Mouse (Mus musculus) neural tube, embryonic 13.5 days (tissue): ENCODE measurements around the gene Naga. TPM values are rescaled to one million over a fixed set of nuclear protein-coding genes. Genes with fewer than 3 reads are reported as not detected.
"Not testable (repeated sequence)": the region's sequence is repeated elsewhere in the genome, so short reads cannot be mapped to it uniquely, and the experiment has no call there.

Experiments
- ATAC-seq: fragments of 200-750 bp; cut with Nextera tagmentation; 2 replicates; pipeline ENCODE4 v1.8.0; 2017; ENCODE audit warnings: low read depth, mild to moderate bottlenecking, moderate TSS enrichment, moderate library complexity
- H3K27ac ChIP-seq: fragments of 300-500 bp; sonication (generic); replicated peaks from 2 replicates; pipeline ENCODE4 v1.5.1; 2015; ENCODE audit warnings: moderate library complexity, mild to moderate bottlenecking, inconsistent platforms
- H3K27me3 ChIP-seq: fragments of 300-500 bp; sonication (generic); 2 replicates; pipeline ENCODE4 v1.6.1; 2015; ENCODE audit warnings: mild to moderate bottlenecking, inconsistent platforms
- H3K36me3 ChIP-seq: fragments of 300-500 bp; sonication (generic); 2 replicates; pipeline ENCODE4 v1.6.1; 2015; ENCODE audit warnings: mild to moderate bottlenecking, inconsistent platforms
- H3K4me1 ChIP-seq: fragments of 300-500 bp; sonication (generic); replicated peaks from 2 replicates; pipeline ENCODE4 v1.6.1; 2015; ENCODE audit warnings: inconsistent platforms
- H3K4me2 ChIP-seq: fragments of 300-500 bp; sonication (generic); 2 replicates; pipeline ENCODE4 v1.6.1; 2015; ENCODE audit warnings: inconsistent platforms, mild to moderate bottlenecking, moderate library complexity
- H3K4me3 ChIP-seq: fragments of 300-500 bp; sonication (generic); 2 replicates; pipeline ENCODE4 v1.5.1; 2015; ENCODE audit warnings: mild to moderate bottlenecking, inconsistent platforms
- H3K9ac ChIP-seq: fragments of 300-500 bp; sonication (generic); 2 replicates; pipeline ENCODE4 v1.6.1; 2015; ENCODE audit warnings: moderate library complexity, mild to moderate bottlenecking, inconsistent platforms
- H3K9me3 ChIP-seq: fragments of 300-500 bp; sonication (generic); 2 replicates; pipeline ENCODE4 v1.6.1; 2016; ENCODE audit warnings: inconsistent platforms
- WGBS: fragments of 180-500 bp; shearing (Covaris S2); methylation state at CpG from one replicate; pipeline ENCODE4 v1.1.7; 2015; 5-methylcytosine and 5-hydroxymethylcytosine counted together
- polyA plus RNA-seq: library from polyadenylated mRNA; unstranded; fragments of >200 nt; fragmentation: Nextera tagmentation; extraction: Ambion mirVana; gene quantifications from 2 replicates; pipeline ENCODE4 v1.2.1, GENCODE M21; 2015

Naga gene
- polyA plus RNA-seq, 1 experiment from 2014 or later = 26.5 TPM

DNA sequence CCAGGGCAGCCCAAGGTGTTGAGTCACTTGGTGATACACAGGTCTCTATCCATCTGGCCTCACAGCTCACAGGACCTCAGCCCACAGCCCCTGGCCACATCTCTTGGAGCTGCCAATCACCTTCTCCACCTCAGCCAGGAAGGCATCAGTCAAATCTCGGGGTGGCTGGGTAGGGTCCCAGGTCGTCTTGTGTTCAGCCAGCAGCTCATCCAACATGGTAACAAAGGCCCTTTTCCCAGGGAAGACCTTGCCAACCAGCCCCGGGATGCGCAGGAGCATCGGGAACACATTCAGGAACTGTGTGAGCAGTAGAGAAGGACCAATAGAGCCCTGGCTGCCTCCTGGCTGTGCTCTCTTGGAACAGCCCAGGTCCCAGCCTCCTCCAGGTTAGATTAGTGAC, 34.3 kb upstream of the Naga start:
- WGBS = 89% methylated on average over 5 of the region's 5 CpGs
- H3K36me3 ChIP-seq = no peaks in the 10 kb centered on the region

DNA sequence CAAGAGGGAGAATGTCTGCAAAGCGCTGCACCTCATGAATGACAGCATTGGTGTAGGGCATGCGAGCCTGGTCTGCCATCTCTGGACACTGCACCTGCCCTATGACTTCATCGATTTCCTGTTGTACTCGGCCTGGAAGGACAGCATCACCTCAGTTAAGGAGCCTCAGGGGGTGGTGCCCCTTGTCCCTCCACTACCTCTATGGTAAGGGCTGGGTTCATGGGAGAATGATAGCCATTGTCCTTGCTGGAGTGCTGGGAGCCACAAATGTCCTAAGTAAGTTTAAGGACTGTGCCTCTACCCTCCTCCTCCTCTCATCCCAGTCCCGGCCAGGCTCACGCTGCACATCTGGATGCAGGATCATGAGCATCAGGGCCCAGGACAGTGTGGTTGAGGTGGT, 33.7 kb upstream of the Naga start:
- Histone ChIP-seq H3K9ac (no peak overlapping the region), H3K27me3 (no peaks in the 10 kb centered on the region), H3K9me3 (no peaks in the 10 kb centered on the region), H3K27ac (no peak overlapping the region), H3K4me1 (peaks cover 9% of the 10 kb centered on the region; the same call in 1 of the 2 replicates), H3K4me3 (no peak overlapping the region), H3K36me3 (no peaks in the 10 kb centered on the region), H3K4me2 (no peak overlapping the region)
- 86% methylated on average over 6 of the region's 6 CpGs for WGBS
- no peak for ATAC-seq

More for the DNA sequence above, 34.3 kb upstream of the Naga start:
- Histone ChIP-seq H3K4me3 (no peak overlapping the region), H3K27me3 (no peaks in the 10 kb centered on the region), H3K9ac (no peak overlapping the region), H3K9me3 (no peaks in the 10 kb centered on the region), H3K4me1 (peaks cover 9% of the 10 kb centered on the region; the same call in 1 of the 2 replicates), H3K27ac (no peak overlapping the region), H3K4me2 (no peak overlapping the region)
- ATAC-seq = no peak

DNA sequence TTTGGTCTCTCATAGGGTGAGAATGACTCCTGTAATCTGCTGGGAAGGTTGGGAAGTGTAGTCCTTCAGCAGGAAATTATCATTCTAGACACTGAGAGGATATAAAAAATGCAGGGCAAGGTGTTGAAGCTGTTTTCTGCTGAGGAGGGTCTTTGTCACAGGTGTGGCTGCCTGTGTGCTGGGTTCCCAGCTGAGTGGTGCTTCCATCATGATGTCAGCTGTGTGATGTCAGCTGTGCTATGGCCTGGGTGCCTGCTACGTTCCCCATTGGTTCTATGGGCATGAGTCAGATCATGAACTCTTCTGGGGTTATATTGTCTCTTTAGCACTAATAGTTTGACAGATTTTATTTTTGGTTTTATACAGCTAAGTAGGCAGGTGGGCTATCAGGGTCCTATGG, 30.1 kb upstream of the Naga start:
- Histone ChIP-seq H3K36me3 (no peaks in the 10 kb centered on the region), H3K27me3 (no peaks in the 10 kb centered on the region), H3K4me2 (no peak overlapping the region), H3K4me1 (no peaks in the 10 kb centered on the region), H3K9me3 (no peaks in the 10 kb centered on the region), H3K4me3 (no peak overlapping the region), H3K9ac (no peak overlapping the region), H3K27ac (no peak overlapping the region)
- 81% methylated on average over 1 of the region's 1 CpGs for WGBS
- no peak for ATAC-seq

DNA sequence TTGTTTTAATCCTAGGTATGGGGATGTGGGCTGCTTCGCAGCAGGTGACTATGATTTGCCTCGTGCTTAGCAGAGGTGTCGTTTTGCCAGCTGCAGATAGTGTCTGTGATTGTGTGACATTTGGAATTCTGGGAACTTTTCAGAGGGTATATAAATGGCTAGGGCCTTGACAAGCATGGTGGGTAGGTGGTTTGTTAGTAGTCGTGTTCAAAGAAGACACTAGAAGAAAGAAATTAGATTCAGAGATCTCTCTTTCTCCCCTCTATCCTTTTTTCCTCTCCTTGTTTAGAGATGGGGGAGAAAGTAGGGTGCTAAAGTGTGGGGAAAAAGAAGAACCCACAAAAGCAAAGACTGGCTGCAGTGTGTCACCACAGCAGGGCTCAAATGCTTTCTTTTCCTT, 29.4 kb upstream of the Naga start:
- Histone ChIP-seq H3K9me3 (no peaks in the 10 kb centered on the region), H3K27ac (no peak overlapping the region), H3K4me1 (no peaks in the 10 kb centered on the region), H3K4me3 (no peak overlapping the region), H3K27me3 (no peaks in the 10 kb centered on the region), H3K4me2 (no peak overlapping the region), H3K9ac (no peak overlapping the region), H3K36me3 (no peaks in the 10 kb centered on the region)
- WGBS = 88% methylated on average over 4 of the region's 4 CpGs
- ATAC-seq = no peak

DNA sequence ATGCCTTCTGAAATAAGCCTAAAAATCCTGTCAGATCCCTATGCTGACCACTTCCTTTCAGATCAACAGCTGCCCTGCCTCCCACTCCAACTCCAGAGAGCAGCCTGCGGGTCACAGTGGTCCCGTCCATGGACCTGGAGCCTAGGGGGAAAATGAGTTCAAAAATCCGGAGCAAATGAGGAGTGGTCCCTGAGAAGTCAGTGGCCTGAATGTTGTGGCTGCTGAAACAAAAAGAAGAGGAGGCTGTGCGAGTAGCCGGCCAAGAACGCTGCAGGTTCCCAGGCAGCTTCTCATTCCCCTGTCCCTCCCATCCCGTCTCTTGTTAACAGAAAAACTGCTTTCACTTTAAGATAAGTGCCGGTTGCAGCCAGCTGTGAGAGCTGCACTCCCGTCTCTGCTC, 25.8 kb upstream of the Naga start:
- not testable (repeated sequence) for H3K4me2 ChIP-seq, H3K4me3 ChIP-seq, ATAC-seq, H3K27me3 ChIP-seq, H3K9me3 ChIP-seq, H3K9ac ChIP-seq, H3K36me3 ChIP-seq, H3K4me1 ChIP-seq, H3K27ac ChIP-seq
- WGBS = 15% methylated on average over 6 of the region's 9 CpGs

DNA sequence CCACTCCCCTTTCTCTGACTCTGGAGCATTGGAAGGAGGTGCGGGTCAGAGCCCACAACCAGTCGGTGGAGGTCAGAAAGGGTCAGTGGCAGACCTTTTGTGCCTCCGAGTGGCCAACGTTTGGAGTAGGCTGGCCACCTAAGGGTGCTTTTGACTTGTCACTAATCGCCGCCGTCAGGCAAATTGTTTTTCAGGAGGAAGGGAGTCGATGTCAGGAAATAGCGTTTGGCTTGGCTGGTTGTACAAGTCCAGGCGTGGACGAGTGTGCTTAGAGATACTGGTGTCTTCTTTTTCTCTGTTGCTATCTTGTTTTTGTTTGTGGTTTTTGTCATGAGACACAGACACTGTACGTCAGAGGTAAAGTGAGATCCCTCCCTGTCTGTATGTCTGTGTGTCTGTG, 25.1 kb upstream of the Naga start:
- not testable (repeated sequence) for H3K4me1 ChIP-seq, H3K27me3 ChIP-seq, ATAC-seq, H3K4me3 ChIP-seq, H3K36me3 ChIP-seq, H3K4me2 ChIP-seq, H3K9me3 ChIP-seq, H3K9ac ChIP-seq, H3K27ac ChIP-seq
- WGBS = 83% methylated on average over 8 of the region's 12 CpGs

DNA sequence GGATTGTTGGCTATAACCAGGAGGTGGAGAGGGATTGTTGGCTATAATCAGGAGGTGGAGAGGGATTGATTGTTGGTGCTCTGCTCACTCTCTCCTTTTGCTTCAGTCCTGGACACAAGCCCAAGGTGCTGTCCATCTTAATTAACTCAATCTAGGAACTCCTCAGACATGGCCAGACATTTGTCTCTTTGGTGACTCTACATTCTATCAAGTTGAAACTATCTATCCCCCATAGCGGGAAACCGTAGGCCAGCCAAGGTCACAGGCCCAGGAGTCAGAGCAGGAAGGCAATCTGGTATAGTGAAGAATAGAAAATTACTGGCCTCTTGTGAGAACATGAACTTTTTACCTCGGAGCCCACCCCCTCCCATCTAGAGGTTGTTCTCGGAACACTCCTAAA, 23.5 kb upstream of the Naga start:
- no peak overlapping the region for H3K4me2 ChIP-seq
- H3K9me3 ChIP-seq = no peaks in the 10 kb centered on the region
- no peaks in the 10 kb centered on the region for H3K36me3 ChIP-seq
- WGBS = 82% methylated on average over 4 of the region's 4 CpGs
- no peak overlapping the region for H3K27ac ChIP-seq
- no peak overlapping the region for H3K4me3 ChIP-seq
- no peak for ATAC-seq
- no peaks in the 10 kb centered on the region for H3K27me3 ChIP-seq
- H3K4me1 ChIP-seq = no peaks in the 10 kb centered on the region
- no peak overlapping the region for H3K9ac ChIP-seq

DNA sequence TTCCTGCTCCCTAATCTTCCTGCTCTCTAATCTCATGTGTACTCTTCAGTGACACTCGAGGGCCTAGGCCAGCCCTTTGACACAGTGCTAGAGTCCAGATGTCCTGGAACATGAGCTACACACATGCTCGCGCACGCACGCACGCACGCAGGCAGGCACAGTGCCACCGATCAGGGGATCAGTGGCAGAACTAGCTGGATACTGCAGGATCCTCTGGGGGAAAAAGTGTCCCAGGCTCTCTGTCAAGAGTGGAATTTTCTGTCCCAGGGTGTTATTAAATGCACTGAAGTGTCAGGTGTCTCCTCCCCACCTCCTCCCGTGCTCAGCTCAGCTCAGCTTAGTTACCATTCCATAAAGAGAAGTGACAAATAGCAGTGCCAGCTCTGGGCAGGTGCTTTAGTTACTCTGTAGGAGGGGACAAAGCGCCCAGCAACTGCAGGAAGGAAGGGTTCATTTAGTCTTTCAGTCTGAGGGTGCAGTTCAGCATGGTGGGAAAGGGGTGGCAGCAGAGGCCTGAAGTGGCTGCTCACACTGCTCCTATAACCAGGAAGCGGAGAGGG, 22.8 kb upstream of the Naga start:
- Histone ChIP-seq H3K36me3 (no peaks in the 10 kb centered on the region), H3K9me3 (no peaks in the 10 kb centered on the region), H3K27ac (no peak overlapping the region), H3K4me2 (no peak overlapping the region), H3K27me3 (no peaks in the 10 kb centered on the region), H3K4me1 (no peaks in the 10 kb centered on the region), H3K4me3 (no peak overlapping the region), H3K9ac (no peak overlapping the region)
- 81% methylated on average over 11 of the region's 11 CpGs for WGBS
- ATAC-seq = no peak

DNA sequence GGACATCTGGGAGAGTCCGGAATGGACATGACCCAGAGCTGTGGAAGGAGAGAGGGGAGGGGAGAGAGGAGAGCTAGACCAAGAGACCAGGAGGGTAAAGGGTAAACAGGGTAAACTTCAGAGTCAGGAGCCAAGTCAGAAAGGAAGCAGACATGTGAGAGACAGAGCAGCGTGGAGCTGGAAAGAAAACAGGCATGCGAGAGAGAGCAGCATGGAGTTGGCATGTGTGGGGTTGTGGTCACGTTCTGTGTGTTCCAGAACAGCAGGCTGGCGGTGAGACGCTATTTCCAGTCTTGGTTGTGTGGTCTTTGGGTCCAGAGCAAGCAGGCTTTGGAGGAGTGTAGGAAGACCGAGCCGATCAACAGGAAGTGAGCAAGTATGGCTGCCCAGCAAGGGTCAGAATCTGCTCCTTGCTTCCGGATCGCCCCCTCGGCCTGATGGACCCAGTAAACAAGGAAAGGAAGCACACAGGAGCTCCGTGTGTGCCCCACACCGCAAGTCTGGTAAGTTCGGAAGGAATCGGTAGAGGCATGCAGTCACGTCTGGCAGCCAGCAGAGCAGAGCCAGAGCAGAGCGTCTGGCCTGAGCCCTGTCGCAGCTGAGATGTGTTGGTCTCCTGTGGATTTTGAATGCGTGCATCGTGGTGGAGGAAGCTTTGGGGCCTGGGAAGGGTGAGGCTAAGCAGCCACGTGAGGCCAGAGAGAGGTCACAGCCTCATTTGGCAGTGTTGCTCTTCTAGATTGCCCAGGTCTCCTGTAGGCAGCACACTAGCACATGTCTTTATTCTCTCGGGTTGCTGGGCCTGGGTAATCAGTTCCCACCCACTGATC, 19.9 kb upstream of the Naga start:
- no peak overlapping the region for H3K9ac ChIP-seq
- ATAC-seq = no peak

DNA sequence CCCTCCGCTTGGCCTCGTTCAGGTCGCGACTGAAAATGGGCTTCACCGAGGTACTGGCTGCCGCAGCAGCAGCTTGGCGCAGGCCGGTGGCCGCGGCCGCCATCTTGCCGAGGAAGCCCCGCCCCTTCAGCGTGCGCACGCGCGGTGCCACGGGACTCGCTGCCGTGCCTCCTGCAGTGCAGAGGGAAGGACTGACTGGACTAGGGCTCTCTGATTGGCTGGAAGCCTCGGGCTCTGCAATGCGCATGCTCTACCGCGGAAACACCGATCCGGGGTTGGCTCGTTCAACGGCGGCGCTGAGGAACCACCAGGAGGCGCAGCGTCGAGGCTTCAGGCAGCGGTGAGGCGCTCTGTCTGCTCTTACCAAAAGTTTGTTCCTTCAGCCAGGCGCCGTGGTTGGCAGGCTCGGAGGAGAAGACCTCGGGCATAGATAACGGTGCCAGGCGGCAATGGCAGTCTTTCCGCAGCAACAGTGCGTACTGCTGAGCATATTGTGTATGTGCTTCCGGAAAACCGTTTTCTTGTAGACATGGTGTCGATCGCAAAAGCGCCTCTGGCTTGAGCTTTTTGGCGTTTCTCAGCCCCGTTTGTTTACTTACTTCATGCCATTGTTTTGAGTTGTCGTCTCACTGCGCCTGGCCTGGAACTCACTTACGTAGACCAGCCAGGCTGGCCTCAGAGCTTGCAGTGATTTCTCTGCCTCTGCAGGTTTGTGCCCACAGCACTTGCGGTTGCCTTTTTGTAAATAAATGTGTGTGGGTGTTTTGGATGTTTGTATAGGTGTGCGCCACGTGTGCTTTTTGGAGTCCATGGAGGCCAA, 15.6 kb upstream of the Naga start, which contains the start of gene Ndufa6:
Gene Ndufa6, minus strand, starts transcription at position 197 of the 820 bp plus-strand sequence.
- H3K27ac ChIP-seq = peak within 1 kb of the TSS; percentile 91
- ATAC-seq = peak; percentile 99
- H3K4me2 ChIP-seq = peak within 1 kb of the TSS; percentile 94
- 2% methylated on average over 57 of the region's 57 CpGs for WGBS
- no peaks in the 10 kb centered on the region for H3K9me3 ChIP-seq
- peaks cover 31% of the 10 kb centered on the region for H3K4me1 ChIP-seq
- H3K36me3 ChIP-seq = peaks cover 18% of the 10 kb centered on the region
- H3K9ac ChIP-seq = peak within 1 kb of the TSS; percentile 99
- H3K27me3 ChIP-seq = no peaks in the 10 kb centered on the region
- peak within 1 kb of the TSS; percentile 97 for H3K4me3 ChIP-seq

More for the DNA sequence above, 19.9 kb upstream of the Naga start:
- Histone ChIP-seq H3K4me3 (no peak overlapping the region), H3K27ac (no peak overlapping the region), H3K9me3 (no peaks in the 10 kb centered on the region), H3K4me2 (no peak overlapping the region), H3K36me3 (no peaks in the 10 kb centered on the region), H3K4me1 (peaks cover 8% of the 10 kb centered on the region), H3K27me3 (no peaks in the 10 kb centered on the region)
- WGBS = 68% methylated on average over 22 of the region's 22 CpGs

DNA sequence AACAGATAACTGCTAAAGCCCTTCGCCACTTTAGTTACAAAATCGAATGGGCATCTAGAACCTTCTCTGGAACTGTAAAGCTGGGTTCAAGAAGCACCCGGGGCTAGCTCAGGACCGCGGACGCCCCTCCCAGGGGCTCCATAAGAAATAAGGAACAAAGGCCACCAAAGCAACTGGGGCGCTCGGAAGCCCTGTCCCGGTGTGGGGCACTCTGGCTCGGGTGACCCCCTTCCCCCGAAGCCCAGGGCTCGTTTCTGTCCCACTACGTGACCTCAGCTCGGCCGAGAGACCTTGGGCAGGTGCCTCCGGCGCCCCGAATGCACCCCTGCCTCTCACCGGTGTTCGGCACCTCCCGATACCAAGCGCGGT, 15.0 kb upstream of the Naga start:
- WGBS = under 1% methylated on average over 23 of the region's 23 CpGs
- peak overlapping the region; percentile 97 for H3K4me3 ChIP-seq
- H3K9me3 ChIP-seq = no peaks in the 10 kb centered on the region
- peak overlapping the region; percentile 94 for H3K4me2 ChIP-seq
- H3K27ac ChIP-seq = peak overlapping the region; percentile 91
- H3K36me3 ChIP-seq = peaks cover 24% of the 10 kb centered on the region
- H3K27me3 ChIP-seq = no peaks in the 10 kb centered on the region
- peaks cover 31% of the 10 kb centered on the region for H3K4me1 ChIP-seq
- peak overlapping the region; percentile 99 for H3K9ac ChIP-seq
- no peak; the same call in 1 of the 2 replicates for ATAC-seq

DNA sequence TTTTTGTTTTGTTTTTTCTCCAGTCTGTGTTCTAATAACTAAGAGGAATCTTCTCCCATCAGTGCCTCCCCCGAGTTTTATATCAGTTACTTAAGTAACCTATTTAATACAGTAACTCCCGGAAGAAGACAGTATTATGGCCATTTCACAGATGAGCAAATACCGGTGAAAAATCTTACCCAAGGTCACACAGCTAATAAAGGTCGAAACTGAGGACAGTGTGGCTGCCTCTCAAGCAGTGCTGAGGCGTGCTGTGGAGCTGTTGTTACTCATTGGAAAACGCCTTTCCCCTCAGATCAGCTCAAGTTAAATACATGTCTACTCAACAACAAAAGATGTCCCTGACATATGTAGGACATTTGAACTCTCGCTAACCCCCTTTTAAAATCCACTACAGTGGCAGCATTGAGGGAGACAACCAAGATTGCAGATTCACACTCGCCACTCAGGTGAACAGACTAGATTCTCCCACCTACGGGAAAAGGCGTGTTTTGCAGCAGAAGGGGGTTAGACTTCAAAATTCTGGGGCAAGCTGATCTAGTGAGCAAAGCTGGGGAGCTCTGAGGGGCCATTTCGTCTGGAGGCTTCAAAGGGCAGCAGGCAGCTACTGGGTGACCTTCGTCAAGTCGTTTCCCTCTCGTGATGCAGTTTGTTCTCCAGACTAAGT, 14.5 kb upstream of the Naga start:
- WGBS = 28% methylated on average over 14 of the region's 14 CpGs
- Histone ChIP-seq H3K9ac (peak overlapping the region; percentile 99), H3K27ac (peak overlapping the region; percentile 91), H3K27me3 (no peaks in the 10 kb centered on the region), H3K4me3 (peak overlapping the region; percentile 97), H3K4me2 (peak overlapping the region; percentile 94), H3K9me3 (no peaks in the 10 kb centered on the region), H3K36me3 (peaks cover 30% of the 10 kb centered on the region), H3K4me1 (peaks cover 35% of the 10 kb centered on the region)
- no peak for ATAC-seq
